Mouse (Mus musculus) neural tube, embryonic 12.5 days (tissue): Measurements from ENCODE around the gene Pld6. TPM values are rescaled to one million over a fixed set of nuclear protein-coding genes. Genes with fewer than 3 reads are reported as not detected.
"Not testable (repeated sequence)": the region's sequence is repeated elsewhere in the genome, so short reads cannot be mapped to it uniquely, and the experiment has no call there.

Experiments used
- ATAC-seq: fragments of 200-750 bp; cut with Nextera tagmentation; 2 replicates; pipeline ENCODE4 v1.8.0; 2017; ENCODE audit warnings: low read depth, mild to moderate bottlenecking, moderate TSS enrichment, moderate library complexity; ENCODE audit not compliant: low FRiP score
- H3K27ac ChIP-seq: fragments of 300-500 bp; sonication (generic); 2 replicates; pipeline ENCODE4 v1.5.1; 2016
- H3K27me3 ChIP-seq: fragments of 300-500 bp; sonication (generic); replicated peaks from 2 replicates; pipeline ENCODE4 v1.6.1; 2016; ENCODE audit warnings: mild to moderate bottlenecking
- H3K36me3 ChIP-seq: fragments of 300-500 bp; sonication (generic); 2 replicates; pipeline ENCODE4 v1.6.1; 2016; ENCODE audit warnings: mild to moderate bottlenecking
- H3K4me1 ChIP-seq: fragments of 300-500 bp; sonication (generic); 2 replicates; pipeline ENCODE4 v1.6.1; 2016
- H3K4me2 ChIP-seq: fragments of 300-500 bp; sonication (generic); replicated peaks from 2 replicates; pipeline ENCODE4 v1.6.1; 2016; ENCODE audit warnings: mild to moderate bottlenecking
- H3K4me3 ChIP-seq: fragments of 300-500 bp; sonication (generic); 2 replicates; pipeline ENCODE4 v1.5.1; 2016
- H3K9ac ChIP-seq: fragments of 300-500 bp; sonication (generic); 2 replicates; pipeline ENCODE4 v1.6.1; 2016; ENCODE audit warnings: mild to moderate bottlenecking
- H3K9me3 ChIP-seq: fragments of 300-500 bp; sonication (generic); 2 replicates; pipeline ENCODE4 v1.6.1; 2016; ENCODE audit warnings: mild to moderate bottlenecking
- WGBS: fragments of 180-500 bp; shearing (Covaris S2); methylation state at CpG from one replicate; pipeline ENCODE4 v1.1.7; 2016; 5-methylcytosine and 5-hydroxymethylcytosine counted together
- polyA plus RNA-seq: library from polyadenylated mRNA; unstranded; fragments of >200 nt; fragmentation: Nextera tagmentation; extraction: Ambion mirVana; gene quantifications from 2 replicates; pipeline ENCODE4 v1.2.1, GENCODE M21; 2016

Gene Pld6
- polyA plus RNA-seq, 1 experiment from 2014 or later, result 1.0 TPM

DNA sequence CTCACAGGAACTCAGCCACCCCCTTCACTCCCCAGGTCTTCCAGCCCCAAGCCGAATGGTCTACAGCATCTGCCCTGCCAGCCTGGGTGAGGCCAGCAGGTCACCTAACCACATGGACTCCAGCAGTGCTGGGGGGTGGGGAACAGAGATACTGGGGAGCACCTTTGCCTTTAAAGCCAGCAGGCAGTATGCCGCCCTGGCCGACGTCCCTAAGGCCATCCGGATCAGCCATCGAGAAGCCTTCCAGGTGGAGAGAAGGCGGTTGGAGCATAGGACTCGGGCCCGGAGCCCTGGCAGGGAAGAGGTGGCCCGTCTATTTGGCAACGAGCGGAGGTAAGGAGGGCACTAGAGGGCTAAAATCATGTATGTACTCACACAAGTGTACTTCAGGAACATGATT lies 50.2 kb downstream of the Pld6 start:
- Histone ChIP-seq H3K4me2 (no peak overlapping the region), H3K4me1 (no peaks in the 10 kb centered on the region), H3K9me3 (no peaks in the 10 kb centered on the region), H3K4me3 (no peak overlapping the region), H3K36me3 (peaks cover 77% of the 10 kb centered on the region), H3K9ac (no peak overlapping the region), H3K27me3 (no peaks in the 10 kb centered on the region), H3K27ac (no peak overlapping the region)
- WGBS, result 95% methylated on average over 12 of the region's 12 CpGs
- ATAC-seq, result no peak

DNA sequence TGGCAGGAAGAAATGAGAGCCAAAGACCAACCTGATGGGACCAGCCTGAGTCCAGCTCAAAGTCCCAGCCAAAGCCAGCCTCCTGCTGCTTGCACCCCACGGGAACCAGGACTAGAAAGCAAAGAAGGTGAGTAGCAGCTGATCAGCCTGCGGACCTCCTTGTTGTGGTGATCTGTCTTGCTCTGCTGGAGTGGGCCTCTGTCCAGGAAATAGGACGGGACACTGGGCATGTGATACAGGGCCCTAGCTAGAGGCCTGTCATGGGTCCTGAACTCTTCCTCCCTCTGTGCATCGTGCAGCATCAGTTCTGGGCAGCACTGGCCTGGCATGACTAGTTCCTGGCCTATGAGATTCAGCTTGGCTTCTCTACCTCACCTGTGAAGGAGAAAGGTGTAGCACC lies 51.5 kb downstream of the Pld6 start:
- H3K4me2 ChIP-seq, H3K4me1 ChIP-seq, H3K27me3 ChIP-seq, H3K9ac ChIP-seq, ATAC-seq, H3K9me3 ChIP-seq, H3K4me3 ChIP-seq, H3K27ac ChIP-seq: not testable (repeated sequence)
- peaks cover 72% of the 10 kb centered on the region for H3K36me3 ChIP-seq
- WGBS, result 91% methylated on average over 4 of the region's 4 CpGs

DNA sequence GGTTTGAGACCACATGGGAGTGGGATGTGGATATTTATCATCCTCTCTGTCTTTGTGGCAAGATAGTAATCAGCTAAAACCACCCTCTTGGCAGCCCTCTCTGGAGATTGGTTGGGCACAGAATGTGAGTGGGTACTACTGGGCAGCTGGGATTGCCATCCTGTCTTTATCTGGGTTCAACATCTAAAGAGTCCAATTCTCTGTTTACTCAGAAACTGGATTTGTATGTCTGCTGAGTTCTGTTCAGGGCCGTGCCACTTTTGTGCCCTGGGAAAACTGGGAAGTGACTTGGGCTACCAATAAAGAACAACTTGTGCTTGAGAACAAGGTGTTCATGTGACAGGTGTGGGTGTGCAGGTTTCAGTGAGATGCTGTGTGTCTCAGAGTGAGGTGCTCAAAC lies 53.1 kb downstream of the Pld6 start:
- Histone ChIP-seq H3K27me3 (no peaks in the 10 kb centered on the region), H3K4me3 (no peak overlapping the region), H3K4me2 (no peak overlapping the region), H3K27ac (no peak overlapping the region), H3K4me1 (no peaks in the 10 kb centered on the region), H3K9me3 (no peaks in the 10 kb centered on the region), H3K9ac (no peak overlapping the region), H3K36me3 (peaks cover 65% of the 10 kb centered on the region)
- ATAC-seq, result no peak
- WGBS, result 94% methylated on average over 1 of the region's 1 CpGs

Other genes starting within 250 kb of the Pld6 start
- gene Nlrp3, start 246.1 kb downstream of the Pld6 start, polyA plus RNA-seq, result 0.13 and 0.22 TPM in 2 replicates
- not detected in 2 replicates for gene Olfr222, start 211.4 kb downstream of the Pld6 start, polyA plus RNA-seq
- gene Olfr223, start 194.4 kb downstream of the Pld6 start, polyA plus RNA-seq, result not detected in 2 replicates
- gene Mprip, start 126.3 kb downstream of the Pld6 start, polyA plus RNA-seq, result 105 and 123 TPM in 2 replicates
- 33.3 and 34.4 TPM in 2 replicates for gene Flcn, start 22.4 kb upstream of the Pld6 start, polyA plus RNA-seq
- 52.3 and 53.8 TPM in 2 replicates for gene Nt5m, start 51.8 kb upstream of the Pld6 start, polyA plus RNA-seq
- gene Cops3, start 52.2 kb upstream of the Pld6 start, polyA plus RNA-seq, result 209 and 214 TPM in 2 replicates
- gene Med9, start 160.6 kb upstream of the Pld6 start, polyA plus RNA-seq, result 39.9 and 40.7 TPM in 2 replicates
- gene Rasd1, start 177.3 kb upstream of the Pld6 start, polyA plus RNA-seq, result 1.2 and 1.3 TPM in 2 replicates